Mouse (Mus musculus) bone marrow macrophage, adult 2 months (primary cell): ENCODE data around the gene Fosl2.

Source experiments
- CTCF ChIP-seq: IDR thresholded peaks from 2 replicates; pipeline ENCODE4 v1.5.1; 2012; ENCODE audit warnings: low read depth, mild to moderate bottlenecking, low read length, moderate library complexity
- POLR2A ChIP-seq: IDR thresholded peaks from 2 replicates; pipeline ENCODE4 v1.6.1; 2012; ENCODE audit warnings: mild to moderate bottlenecking, low read depth, low read length, borderline replicate concordance

DNA sequence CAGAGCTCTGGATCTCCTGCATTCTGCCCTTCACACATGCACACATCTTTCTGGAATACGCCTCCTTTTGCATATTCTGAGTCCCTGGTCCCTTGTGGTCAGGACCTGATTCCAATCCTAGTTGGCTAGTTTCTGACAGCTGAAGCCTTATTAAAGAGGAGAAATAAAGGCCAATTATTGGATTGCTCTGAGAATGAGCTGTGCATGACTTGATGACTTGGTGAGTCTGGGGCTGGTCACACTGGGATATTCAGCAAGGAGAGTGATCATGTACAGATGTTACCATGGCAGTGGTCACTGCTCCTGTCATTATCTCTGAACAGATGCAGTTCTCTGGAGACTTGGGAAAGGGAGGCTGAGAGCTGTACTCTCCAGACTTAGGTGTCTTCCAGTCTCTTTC lies 32.1 kb upstream of the Fosl2 start:
- TF ChIP-seq CTCF (no peak), POLR2A (no peak)
